Mouse (Mus musculus) E14TG2a.4 (cell line): ENCODE measurements at regions not wholly inside any gene's neighbourhood (a gene's known extent, or its start where the extent isn't known, plus 50 kb on each side); places are given as distances from the start of the nearest gene placed in this dataset.

Source experiments
- H3K27me3 ChIP-seq: 2 replicates; pipeline ENCODE4 v1.6.1; 2014; ENCODE audit warnings: low read length, control low read depth; ENCODE audit not compliant: insufficient read depth
- H3K36me3 ChIP-seq: 2 replicates; pipeline ENCODE4 v1.6.1; 2014; ENCODE audit warnings: low read length, control low read depth; ENCODE audit not compliant: insufficient read depth
- H3K4me1 ChIP-seq: replicated peaks from 2 replicates; pipeline ENCODE4 v1.6.1; 2014; ENCODE audit warnings: low read depth, low read length, control low read depth
- H3K4me3 ChIP-seq: replicated peaks from 2 replicates; pipeline ENCODE4 v1.5.1; 2014; ENCODE audit warnings: mild to moderate bottlenecking, low read length
- H3K9me3 ChIP-seq: 2 replicates; pipeline ENCODE4 v1.6.1; 2014; ENCODE audit warnings: low read length, control low read depth
- CTCF ChIP-seq: conservative IDR thresholded peaks from 2 replicates; pipeline ENCODE4 v1.5.1; 2014; ENCODE audit warnings: low read length
- NANOG ChIP-seq: IDR thresholded peaks from 2 replicates; pipeline ENCODE4 v1.6.1; 2014; ENCODE audit warnings: borderline replicate concordance, low read length, mixed read lengths
- POU5F1 ChIP-seq: IDR thresholded peaks from 2 replicates; pipeline ENCODE4 v1.6.1; 2014; ENCODE audit warnings: low read length, borderline replicate concordance

DNA sequence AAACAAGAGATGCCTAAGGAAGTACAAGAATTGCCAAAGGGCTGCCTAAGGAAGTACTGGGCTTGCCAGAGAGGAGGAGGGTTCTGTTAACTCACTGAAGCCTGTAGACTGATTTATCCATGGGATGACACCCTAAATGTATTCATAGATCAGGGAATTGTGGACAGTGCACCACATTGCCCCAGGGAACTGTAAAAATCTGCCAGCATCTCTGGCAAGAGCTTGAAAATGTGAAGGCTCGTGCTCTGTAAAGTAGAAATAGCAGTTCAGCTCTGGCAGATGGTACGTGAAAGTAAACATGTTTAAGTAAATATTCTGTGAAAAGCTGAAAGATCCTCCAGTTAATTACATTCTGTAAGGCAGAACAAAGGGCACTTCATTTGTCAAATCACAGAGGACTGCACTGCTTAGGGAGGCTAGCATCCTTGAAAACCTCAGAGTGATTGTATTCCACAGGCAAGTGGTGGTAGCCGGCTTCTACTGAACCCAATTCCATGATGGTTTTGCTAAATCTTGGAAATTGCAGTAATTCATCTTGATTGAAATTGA, 445.9 kb upstream of the Grin3a start:
- Histone ChIP-seq H3K27me3 (no peaks in the 10 kb centered on the region), H3K4me1 (no peaks in the 10 kb centered on the region), H3K36me3 (no peaks in the 10 kb centered on the region), H3K9me3 (no peaks in the 10 kb centered on the region), H3K4me3 (no peak overlapping the region)
- TF ChIP-seq NANOG, result no peak

DNA sequence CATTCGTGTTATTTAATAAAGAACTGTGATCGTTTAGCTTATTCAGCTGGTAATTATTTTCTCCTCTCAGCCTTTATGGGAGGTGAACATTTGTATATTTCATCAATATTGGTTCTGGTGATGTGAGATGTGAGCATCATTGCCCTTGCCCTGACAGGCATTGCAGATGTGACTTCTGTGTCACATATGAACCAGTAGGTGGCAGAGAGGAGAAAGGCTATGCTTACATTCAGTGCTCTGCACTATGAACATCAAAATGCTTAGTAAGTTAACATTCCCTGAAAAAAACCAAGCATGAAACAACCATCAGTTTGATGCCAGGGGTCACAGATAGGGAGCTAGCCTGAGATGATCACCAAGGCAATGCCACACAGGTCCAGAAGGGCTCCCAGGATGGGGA, 441.1 kb upstream of the Grin3a start:
- H3K4me3 ChIP-seq, result no peak overlapping the region
- TF ChIP-seq NANOG (no peak), POU5F1 (no peak), CTCF (no peak)
- no peaks in the 10 kb centered on the region for H3K27me3 ChIP-seq
- H3K9me3 ChIP-seq, result no peaks in the 10 kb centered on the region
- no peaks in the 10 kb centered on the region for H3K4me1 ChIP-seq
- no peaks in the 10 kb centered on the region for H3K36me3 ChIP-seq

DNA sequence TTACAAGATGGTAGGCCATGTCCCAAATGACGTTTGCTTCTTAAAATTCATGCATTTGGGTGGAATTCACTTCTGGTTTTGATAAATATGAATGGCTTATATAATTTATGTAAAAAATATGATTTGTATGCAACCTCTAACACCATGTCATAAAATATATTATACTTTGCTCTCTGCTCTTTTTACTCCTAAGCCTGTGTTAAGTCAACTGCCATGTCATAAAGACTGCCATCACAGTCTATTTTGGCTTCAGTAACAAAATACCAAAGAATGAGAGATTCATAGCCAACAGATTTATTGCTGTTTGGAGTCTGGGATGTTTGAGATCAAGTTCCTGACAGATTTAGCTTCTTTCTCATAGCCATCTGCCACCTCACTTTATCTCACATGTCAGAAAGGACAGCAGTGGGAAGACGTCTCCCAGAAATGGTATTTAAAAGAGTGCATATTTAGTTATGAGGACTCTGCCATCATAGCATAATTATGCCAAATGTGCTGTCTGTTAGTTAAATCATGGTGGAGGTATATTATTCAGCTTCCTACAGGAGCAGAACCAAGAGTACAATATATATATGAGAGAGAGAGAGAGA, 413.6 kb upstream of the Grin3a start:
- no peaks in the 10 kb centered on the region for H3K36me3 ChIP-seq
- no peak overlapping the region for H3K4me3 ChIP-seq
- TF ChIP-seq CTCF (no peak), POU5F1 (no peak), NANOG (no peak)
- H3K4me1 ChIP-seq, result no peaks in the 10 kb centered on the region
- no peaks in the 10 kb centered on the region for H3K9me3 ChIP-seq
- no peaks in the 10 kb centered on the region for H3K27me3 ChIP-seq

DNA sequence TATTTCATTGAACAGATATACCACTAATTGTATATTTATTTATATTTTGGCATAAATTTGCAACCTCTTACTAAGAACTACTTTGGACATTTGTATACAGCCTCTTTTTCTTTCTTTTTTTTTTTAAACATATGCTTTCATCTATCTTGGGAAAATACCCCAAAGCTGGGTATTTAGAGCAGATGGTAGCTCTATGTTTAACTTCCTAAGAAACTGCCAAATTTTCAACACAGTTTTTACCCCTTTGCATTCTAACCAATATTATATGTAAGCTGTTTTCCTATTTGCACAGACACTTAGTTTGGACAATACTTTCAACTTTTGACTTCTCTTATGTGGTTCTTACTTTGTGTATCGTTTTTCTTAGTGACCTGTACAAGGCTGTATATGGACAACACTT, 396.5 kb upstream of the Grin3a start:
- H3K4me3 ChIP-seq, result no peak overlapping the region
- H3K36me3 ChIP-seq, result no peaks in the 10 kb centered on the region
- no peak for TF ChIP-seq NANOG
- no peak for TF ChIP-seq POU5F1
- TF ChIP-seq CTCF, result no peak
- H3K9me3 ChIP-seq, result no peaks in the 10 kb centered on the region
- H3K27me3 ChIP-seq, result no peaks in the 10 kb centered on the region
- H3K4me1 ChIP-seq, result no peaks in the 10 kb centered on the region

DNA sequence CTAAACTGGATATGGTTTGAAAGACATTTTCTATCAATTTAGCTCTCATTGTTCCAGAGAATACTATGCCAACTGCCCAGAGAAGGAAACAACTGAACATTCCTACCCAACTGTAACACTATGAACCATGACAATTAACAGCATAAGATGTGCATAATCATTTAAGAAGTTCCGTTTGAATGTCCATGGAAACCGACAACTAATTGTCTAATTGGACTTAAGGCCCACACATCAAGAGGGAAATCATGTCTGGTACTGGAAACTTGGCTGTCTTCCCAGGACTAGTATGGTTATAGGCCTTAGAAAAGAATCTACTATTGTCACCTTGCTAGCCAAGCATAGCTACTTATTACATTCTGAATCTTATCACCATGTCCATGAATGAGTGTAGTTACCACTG, 395.4 kb upstream of the Grin3a start:
- H3K4me3 ChIP-seq, result no peak overlapping the region
- H3K4me1 ChIP-seq, result no peaks in the 10 kb centered on the region
- no peaks in the 10 kb centered on the region for H3K36me3 ChIP-seq
- TF ChIP-seq POU5F1, result no peak
- no peak for TF ChIP-seq NANOG
- TF ChIP-seq CTCF, result no peak
- H3K27me3 ChIP-seq, result no peaks in the 10 kb centered on the region
- no peaks in the 10 kb centered on the region for H3K9me3 ChIP-seq

DNA sequence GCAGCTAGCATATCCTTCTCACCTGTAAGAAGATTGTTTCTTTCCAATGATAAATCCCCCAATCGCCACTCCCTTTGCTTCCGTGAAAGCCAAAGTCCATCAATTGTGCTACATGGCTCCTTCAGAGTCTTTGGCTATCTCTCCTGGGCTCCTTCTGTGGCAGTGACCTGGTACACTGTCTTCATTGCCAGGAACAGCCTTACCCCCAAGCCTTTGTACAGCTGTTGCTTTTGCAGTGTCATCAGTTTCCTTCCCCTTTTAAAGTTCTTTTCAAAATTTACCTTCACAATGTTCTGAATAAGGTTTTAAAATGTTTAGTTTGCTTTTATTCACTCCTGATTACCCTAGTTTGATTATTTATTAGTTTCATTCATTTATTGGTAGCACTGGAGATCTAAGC, 393.8 kb upstream of the Grin3a start:
- Histone ChIP-seq H3K36me3 (no peaks in the 10 kb centered on the region), H3K27me3 (no peaks in the 10 kb centered on the region), H3K9me3 (no peaks in the 10 kb centered on the region), H3K4me3 (no peak overlapping the region), H3K4me1 (no peaks in the 10 kb centered on the region)
- no peak for TF ChIP-seq POU5F1
- TF ChIP-seq CTCF, result no peak
- no peak for TF ChIP-seq NANOG

DNA sequence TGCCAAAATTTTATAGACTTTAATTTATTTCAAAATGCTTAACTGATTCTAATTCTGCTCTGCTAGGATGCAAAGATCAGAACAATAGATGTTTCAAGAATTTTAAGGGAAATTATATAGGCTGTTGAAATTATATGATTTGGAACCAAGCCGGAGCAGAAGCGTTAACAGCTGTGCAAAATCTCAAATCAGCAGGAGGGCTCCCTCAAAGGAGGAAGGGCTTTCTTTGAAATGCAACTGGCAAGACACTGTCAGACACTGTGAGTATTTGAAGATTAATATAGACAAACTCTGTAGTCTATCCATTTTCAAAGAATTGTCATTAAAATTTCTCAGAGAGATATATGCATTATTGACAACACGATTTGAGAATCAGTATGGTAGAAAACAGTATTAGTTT, 389.9 kb upstream of the Grin3a start:
- Histone ChIP-seq H3K4me1 (no peaks in the 10 kb centered on the region), H3K36me3 (no peaks in the 10 kb centered on the region), H3K4me3 (no peak overlapping the region), H3K9me3 (no peaks in the 10 kb centered on the region), H3K27me3 (no peaks in the 10 kb centered on the region)
- no peak for TF ChIP-seq NANOG
- TF ChIP-seq CTCF, result no peak
- TF ChIP-seq POU5F1, result no peak

DNA sequence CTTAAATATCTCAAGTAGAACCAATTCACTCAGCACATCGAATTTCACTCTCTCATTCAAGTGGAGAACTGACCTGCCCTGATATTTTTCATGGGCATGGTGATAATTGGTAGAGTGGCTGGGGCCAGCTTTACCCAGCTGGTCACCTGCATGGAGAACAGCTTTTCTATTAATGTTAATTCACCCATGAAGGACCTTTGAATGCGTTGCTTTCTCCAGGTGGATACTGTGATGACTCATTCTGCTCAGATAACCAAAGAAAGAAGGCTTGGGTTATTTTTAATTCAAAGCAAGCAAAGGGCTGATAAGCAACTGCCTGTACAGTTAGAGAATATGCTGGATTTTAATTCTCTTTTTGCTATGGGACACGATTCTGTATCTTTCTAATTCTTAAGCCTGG, 357.8 kb upstream of the Grin3a start:
- H3K4me1 ChIP-seq, result no peaks in the 10 kb centered on the region

DNA sequence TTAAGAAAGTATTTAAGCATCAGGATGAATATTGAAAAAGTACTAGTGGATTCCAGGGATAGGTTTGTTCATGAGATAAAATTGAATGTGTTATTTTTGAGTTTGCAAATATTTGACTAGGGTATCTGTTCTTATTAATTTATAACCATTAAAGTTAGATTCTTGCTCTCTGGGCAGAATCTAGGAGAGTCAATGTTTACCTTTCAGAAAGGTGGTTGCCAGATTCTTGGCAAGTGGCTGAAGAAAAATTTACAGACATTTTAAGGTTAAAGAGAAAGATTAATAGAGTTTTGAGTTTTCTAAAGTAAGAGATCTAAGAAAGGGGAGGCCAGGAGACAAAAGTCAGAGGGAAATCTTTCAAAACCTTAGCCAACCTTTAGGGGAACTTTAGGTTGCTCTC, 331.7 kb upstream of the Grin3a start:
- H3K4me1 ChIP-seq, result no peaks in the 10 kb centered on the region
- H3K9me3 ChIP-seq, result no peaks in the 10 kb centered on the region
- H3K27me3 ChIP-seq, result no peaks in the 10 kb centered on the region
- no peaks in the 10 kb centered on the region for H3K36me3 ChIP-seq
- TF ChIP-seq NANOG, result no peak
- H3K4me3 ChIP-seq, result no peak overlapping the region

More for the DNA sequence above, 357.8 kb upstream of the Grin3a start:
- Histone ChIP-seq H3K4me3 (no peak overlapping the region), H3K36me3 (no peaks in the 10 kb centered on the region), H3K27me3 (no peaks in the 10 kb centered on the region), H3K9me3 (no peaks in the 10 kb centered on the region)
- no peak for TF ChIP-seq POU5F1
- no peak for TF ChIP-seq CTCF
- no peak for TF ChIP-seq NANOG
